Mouse (Mus musculus) E14TG2a.4 (cell line): ENCODE measurements around the gene Tssc4.

Source experiments
- CTCF ChIP-seq: conservative IDR thresholded peaks from 2 replicates; pipeline ENCODE4 v1.5.1; 2014; ENCODE audit warnings: low read length
- NANOG ChIP-seq: IDR thresholded peaks from 2 replicates; pipeline ENCODE4 v1.6.1; 2014; ENCODE audit warnings: borderline replicate concordance, low read length, mixed read lengths

GRCm38 (mm10) chr7:143041138-143041822 is 27.8 kb upstream of the Tssc4 start:
- TF ChIP-seq CTCF (no peak), NANOG (no peak)
